Mouse (Mus musculus): ENCODE measurements at regions not wholly inside any gene's neighbourhood (a gene's known extent, or its start where the extent isn't known, plus 50 kb on each side); places are given as distances from the start of the nearest gene placed in this dataset.

DNA sequence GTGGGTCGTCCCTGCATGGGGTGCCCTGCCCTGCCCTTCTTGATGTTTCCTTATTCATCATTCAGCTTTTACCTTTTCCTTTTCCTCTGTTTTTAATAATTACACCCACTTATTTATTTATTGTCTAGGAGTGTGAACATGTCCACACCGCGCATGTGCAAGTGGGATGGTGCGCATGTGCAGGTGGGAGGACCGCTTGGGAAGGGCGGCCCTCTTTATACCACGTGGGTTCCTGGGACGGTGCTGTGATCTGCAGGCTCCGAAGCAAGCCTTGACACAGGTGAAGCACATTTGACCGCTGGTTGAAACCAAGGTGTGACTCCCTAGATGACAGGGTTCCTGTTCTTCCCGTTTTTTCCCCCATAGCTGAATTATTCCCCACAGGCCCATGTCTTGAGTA is 60.0 kb downstream of the Syf2 start:
- DNase-seq, result no peak

DNA sequence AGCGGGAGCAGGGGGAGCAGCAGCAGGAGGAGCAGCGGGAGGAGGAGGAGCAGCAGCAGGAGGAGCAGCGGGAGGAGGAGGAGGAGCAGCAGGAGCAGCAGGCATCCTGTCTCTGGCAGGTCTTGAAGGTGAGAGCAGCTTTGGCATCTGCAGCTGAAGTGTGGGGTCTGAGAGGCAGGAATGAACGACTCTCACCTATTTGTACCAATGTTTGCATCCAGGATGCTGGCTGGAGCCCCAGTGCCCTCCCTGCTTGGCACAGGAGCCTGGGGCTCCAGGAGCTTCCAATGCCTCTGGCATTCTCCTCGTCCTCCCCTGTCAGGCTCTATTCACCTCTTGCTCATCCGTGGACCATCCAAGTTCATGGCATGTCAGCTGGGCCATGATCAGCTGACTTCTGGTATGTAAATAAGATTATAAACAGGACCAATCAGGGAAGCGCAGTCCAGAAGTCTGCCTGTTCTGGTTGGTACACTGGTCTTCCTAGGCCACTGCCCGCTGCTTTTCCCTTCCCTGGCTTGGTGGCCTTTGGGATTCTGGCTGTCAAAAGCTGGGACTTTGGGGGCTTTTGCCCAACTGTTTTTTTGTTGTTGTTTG is 62.9 kb downstream of the Syf2 start:
- DNase-seq, result no peak

DNA sequence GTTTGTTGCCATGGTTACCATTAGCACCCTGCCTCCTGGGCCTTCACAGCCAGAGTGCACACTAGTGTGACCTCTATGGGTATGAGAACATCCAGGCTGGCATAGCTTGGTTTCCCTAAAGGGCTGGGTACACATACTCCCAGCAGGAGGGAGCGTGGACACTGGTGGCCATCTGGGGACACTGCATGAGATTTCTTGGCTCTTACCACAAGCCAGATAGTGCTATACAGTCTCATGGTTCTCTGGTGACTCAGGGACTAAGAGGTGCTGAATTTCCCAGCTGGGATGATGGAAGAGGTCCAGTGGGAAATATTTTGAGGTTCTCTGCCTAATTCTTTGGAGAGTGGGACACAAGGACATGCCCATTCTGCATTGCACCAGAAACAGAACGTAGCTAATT is 63.5 kb downstream of the Syf2 start:
- DNase-seq, result peak; percentile 26 to 45

DNA sequence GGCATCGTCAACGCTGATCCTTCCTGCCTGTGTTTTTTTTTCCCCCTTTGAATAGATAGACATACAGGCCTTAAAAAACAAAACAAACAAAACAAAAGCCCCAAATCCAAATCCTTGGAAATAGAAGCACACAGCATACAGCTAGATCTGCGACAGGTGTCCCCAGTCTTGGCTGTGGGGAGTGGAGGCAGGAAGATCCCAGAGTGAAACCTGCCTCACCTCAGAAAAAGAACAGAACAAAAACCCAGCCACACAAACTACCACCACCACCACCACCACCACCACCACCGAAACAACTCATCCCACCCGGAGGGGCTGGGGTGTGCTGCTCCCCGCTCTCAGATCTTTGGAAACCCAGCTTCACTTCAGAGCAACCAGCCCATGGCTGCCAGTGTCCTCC is 64.0 kb downstream of the Syf2 start:
- DNase-seq, result no peak

DNA sequence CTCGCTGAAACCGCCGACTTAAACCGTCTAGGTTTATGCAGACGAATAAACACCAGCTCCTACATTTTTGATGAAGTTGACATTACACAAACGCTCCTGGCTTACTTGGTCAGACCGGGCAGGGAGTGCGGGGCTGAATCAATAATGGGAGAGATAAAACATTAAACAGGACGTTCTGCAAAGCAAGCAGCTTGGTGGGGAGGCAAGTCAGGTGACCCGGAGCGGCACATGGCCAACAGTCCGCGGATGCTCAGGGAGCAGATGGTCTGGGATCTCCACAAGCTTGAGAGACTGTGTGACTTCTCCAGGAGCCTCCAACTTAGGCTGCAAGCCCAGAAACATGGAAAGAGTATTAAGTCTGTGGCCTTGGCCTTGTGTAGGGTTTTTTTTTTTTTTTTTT is 64.4 kb downstream of the Syf2 start:
- DNase-seq, result peak; percentile 42 to 45

DNA sequence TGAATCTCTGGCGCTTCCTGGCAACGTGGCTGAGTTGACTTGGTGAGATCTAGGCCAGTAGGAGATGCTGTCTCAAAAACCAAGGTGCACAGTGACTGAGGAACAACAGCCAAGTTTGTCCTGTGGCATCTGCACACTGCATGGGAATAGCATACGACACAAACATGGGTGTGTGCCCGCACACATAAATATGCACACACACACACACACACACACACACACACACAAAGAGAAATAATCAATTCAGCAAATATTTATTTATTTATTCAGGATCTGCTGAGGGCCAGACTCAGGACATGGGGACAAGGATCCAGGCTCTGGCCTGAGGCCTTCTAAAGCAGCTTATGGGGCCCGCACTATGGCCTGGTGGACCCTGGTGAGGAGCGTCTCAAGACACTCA is 65.4 kb downstream of the Syf2 start:
- no peak for DNase-seq

DNA sequence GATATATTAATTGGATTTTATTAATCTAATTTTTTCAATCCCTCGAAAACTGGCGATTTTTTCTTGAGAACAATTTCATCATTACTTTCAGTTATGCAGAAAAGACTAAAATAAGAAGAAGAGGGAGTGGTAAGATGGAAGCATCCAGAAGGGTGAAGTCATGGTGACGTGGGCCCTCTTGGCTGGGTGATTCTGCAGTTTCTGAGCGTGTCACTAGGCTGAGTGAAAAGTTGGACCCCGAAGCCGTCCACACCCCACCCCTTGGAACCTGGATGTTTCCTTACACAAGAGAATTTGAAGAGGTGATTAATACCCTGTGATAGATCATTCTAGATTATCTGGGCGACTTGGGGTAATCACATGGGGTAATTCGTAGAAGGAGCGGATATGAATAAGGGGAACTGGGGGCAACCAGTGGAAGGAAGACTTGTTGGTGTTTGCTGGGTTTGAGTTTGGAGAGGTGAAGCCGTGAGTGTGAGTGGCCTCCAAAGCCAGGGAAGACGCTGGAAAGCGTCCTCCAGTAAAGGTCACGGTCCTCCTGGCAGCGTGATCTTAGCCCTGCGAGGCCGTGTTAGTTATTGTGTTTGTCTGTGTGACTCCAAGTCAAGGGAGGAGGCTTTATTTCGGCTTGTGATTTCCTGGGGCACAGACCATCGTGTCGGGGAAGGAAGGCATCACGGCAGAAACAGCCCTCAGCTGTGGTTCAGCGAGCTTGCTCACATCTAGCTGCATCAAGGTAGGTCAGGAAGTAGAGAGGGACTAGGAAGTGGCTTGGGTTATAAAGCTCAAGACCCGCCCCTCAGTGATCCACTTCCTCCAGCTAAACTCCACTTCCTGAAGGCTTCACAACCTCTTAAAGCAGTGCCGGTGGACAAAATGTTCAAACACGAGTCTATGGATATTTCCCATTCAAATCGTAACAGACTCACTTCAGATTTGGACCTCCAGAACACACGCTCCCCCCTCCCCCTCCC is 67.0 kb downstream of the Syf2 start:
- peak in 1 of 2 experiments; percentile 8 for DNase-seq

DNA sequence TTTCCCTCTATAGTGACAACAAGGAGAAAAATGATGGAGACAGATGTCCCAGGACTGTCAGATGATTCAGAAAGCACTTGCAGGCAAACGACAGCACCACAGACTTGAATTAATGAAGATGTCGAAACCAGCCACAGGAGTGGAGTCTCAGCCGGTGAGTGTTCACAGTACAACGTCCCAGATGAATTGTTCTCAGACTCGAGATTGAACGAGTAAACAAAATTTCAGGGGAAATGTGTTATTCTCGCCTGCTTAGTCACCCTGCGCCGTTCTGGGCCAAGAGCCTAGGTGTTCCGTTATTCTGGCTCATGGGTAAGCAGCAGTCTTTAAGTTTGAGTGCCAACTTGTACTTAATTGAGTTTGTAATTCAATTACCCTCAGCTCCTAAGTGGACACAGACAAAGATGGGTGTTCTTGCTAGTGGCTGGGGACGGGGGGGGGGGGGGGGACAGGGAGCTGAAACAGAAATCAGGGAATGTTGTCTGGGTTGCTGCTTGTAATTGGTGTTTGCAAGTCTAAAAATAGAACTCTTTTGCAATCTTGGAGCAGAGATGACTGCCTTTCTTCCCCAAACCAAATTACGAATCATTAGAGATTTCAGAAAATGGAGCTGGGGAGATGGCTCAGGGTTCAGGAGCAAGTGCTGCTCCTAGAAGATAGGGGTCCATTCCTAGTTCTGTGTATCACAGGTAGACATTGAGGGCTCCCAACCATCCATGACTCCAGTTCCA is 68.4 kb downstream of the Syf2 start:
- peak; percentile 49 for DNase-seq

DNA sequence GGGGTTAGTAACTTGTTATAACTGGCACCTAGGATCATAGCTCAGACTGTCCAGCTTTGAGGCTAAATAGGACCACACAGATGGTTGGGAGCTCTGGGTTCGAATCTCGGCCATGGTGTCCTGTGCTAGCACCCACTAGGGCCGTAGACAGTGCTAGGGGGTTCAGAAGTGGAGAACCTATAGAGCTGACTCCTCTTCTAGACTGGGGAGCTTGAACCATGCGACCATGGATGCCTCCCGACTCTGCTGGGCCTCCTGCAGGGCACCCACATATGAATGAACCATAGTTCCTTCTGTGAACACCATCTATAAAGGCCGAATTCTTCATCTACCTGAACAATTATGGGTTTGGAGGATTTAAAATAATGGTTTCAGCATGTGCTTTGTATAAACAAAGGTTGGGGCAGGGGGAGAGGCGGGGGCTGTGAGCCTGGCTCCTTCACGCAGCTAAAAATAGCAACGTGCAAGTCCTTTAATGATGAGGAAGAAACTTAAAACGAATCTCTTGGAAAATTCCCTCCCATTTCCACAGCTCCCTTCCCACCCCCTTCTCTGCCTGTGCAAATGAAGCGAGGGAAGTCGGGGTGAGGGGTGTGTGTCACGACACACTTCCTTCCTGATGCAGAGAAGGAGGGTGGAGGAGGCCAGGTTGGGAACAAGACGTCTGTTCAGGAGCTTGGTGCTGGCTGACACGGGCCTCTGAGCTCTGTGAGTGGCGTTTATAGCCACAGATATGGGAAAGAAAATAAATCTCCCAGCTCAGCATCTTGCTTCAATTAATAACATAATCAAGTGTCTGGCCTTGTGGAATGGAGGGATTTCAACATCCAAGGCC is 71.6 kb downstream of the Syf2 start:
- DNase-seq, result peak in 1 of 2 experiments; percentile 38

DNA sequence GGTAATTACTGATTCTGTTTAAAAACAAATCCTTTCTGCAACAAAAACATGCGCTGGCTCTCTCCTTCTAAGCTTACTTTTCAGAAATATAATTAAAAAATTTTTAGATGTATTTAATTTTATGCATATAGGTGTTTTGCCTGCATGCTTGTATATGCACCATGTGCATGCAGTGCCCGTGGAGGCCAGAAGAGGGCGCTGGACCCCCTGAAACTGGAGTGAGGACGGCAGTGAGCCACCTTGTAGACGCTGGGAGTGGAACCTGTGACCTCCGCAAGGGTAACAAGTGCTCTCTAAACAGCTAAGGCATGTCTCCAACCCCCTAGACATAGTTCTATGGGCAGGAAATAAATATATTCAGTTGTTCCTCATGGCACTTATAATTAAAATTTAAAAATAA is 80.7 kb downstream of the Syf2 start:
- no peak for DNase-seq

DNA sequence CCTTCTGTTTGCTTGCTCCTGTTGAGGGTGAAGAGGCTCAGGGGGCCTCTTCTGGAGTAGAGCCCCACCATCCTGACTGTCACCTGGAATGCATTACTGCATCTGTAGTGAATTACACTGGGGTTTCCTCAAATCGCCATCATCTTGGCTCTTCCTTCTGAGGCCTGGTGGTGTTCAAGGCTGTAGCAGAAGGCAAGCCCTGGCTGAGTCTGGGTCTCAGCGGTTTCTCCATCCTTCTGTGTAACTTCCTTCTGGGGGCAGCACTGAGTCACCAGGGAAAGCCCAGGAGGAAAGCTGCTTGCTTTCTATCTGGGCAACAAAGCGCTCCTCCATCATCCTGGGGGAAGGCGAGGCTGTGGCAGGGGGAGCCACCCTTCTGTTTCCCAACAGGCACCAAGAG is 82.2 kb downstream of the Syf2 start:
- no peak for DNase-seq

DNA sequence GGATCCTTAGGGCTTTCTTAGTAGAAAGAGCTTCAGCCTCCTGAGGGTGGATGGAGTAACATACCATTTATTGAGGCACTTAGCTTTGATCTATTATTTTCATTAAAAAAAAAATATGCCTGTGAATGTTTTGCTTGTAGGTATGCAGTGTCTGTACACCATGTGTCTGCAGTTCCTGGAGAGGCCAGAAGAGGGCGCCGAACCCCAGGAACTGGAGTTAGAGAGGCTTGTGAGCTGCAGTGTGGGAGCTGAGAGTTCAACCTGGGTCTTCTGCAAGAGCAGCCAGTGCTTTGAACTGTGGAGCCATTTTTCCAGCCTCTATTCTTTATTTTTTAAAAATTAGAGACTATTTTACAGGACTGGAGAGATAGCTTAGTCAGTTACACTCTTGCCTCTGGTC is 83.2 kb downstream of the Syf2 start:
- no peak for DNase-seq

DNA sequence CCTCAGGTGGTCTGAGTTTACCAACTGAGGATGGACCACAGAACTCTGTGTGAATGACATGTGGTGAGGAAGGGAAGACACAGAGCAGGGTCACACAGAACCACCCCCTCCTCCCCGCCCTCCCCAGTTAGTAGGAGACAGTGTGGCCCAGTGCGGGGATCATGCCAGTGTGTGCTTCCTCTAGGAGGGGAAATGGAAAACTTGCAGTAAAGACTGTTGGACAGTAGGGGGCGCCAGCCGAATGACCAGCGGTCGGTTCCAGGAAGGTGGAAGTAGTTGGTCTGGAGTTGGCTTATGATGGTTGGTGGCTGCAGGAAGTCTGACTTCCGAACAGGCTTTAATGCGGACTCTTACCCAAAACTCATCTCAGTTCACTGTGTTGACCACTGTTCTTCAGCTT is 87.3 kb downstream of the Syf2 start:
- DNase-seq, result peak; percentile 58 to 77

DNA sequence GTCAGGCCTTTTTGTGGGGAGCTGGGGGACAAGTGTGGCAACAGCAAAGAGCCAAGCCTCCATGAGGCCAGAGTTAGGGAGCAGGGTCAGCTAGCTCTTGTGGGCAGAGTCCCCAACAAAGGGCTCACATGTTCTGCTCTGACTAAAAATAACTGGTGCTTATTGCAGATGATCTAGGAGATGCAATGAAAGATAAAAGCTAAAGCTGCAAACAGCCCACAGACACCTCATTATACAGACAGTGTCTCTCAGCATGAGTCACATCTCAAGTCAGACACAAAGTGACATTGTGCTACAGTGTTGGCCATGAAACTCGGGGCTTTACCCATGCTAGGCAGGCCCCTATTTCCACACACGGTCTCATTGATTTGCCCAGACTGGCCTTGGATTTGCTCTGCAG is 88.4 kb downstream of the Syf2 start:
- DNase-seq, result no peak

DNA sequence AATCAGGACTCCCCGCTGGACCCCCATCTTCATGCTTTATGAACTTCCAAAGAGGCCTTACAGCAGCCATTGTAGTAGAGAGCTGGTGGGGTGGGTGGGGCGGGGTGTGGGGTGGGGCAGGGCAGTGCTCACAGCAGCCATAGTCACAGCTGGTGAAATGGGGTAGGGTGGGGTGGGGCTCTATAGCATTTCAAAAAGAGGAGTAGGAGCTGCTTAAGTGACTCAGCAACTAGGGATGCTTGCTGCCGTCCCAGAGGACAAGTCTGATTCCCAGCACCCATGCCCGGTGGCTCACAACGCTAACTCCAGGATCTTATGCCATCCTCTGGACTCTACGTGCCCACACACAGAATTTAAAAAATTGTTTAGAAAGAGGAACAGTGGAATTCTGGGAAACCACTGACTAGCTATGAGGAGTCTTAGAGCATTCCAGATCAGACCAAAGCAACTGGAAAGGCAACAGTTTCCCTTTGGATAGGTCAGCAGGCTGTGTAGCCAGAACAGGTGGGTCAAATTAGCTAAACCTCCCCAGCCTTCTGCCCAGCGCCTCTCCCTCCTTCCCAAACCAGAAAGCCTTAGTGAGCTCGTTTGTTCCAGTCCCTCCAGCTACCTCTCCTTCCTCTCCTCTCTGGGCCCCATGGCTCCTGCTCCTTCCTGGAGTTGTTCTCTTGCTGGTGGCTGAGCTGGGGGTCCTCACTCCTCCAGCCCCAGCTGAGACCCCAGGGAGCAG is 89.7 kb downstream of the Syf2 start:
- no peak for DNase-seq

DNA sequence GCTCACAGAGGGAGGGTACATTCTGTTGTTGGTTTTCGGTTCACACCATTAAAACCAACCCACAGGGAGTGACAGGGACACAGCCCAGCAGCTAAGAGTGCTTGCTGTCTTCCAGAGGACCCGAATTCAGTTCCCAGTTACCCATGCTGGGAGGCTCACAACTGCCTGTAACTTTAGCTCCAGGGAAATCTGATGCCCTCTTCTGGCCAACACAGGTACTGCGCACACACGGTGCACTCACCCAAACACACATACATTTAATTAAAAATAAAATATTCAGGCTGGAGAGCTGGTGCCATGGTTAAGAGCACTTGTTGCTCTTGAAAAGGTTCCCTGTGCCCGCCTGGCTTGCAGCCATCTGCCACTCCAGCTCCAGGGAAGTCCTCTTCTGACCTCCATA is 92.5 kb downstream of the Syf2 start:
- no peak for DNase-seq

DNA sequence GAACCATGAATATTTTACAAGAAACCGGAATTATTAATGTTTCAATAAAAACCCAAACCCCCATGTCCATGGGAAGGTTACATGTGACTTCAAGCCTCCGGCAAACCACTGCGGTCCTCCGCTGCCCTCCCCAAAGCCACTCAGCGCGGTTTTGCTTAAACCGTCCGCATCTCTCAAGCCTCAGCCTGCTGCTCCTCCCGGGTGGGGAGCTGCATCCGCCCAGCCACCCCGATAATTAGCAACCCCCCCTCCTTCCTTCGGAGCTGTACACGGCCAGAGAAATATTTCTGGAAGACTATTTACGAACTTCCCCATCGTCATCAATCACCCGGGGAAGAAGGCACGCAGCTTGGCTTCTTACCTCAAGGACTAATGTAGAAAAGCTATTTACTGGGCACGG is 94.7 kb upstream of the Runx3 start:
- DNase-seq, result no peak

DNA sequence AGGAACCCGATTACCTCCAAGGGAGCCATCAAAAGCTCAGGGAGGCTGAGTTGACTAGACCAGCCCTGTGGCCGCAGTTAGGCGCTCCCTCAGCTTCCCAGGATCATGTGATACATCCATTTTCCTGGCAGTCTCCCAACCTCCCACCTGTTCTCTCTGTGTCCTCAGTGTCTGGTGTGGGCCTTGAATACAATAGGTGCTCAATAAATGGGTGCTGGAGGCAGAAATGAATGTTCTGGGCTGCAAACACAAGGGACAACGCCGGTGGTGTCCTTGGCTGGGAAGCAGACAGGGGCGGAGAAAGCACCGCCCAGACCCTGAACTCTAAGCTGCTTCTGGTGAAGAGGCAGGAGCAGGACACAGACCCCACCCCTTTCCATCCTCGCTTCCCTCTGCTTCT is 93.3 kb upstream of the Runx3 start:
- no peak for DNase-seq

DNA sequence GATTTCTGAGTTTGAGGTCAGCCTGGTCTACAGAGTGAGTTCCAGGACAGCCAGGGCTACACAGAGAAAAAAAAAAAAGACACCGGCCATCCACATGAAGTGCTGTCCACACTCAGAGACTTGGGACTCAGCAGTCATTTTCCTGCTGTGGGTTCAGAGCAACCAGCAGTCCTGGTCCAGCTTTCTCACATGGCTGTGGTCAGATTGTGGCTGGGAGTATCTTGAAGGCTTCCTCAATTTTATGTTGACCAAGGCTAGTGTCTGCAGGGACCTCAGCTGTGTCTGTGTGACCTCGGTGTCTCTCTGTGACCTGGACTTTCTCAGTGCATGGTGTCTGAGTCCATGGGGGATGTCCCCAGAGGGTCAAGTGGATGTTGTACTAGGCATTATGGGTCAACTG is 90.7 kb upstream of the Runx3 start:
- DNase-seq, result no peak

DNA sequence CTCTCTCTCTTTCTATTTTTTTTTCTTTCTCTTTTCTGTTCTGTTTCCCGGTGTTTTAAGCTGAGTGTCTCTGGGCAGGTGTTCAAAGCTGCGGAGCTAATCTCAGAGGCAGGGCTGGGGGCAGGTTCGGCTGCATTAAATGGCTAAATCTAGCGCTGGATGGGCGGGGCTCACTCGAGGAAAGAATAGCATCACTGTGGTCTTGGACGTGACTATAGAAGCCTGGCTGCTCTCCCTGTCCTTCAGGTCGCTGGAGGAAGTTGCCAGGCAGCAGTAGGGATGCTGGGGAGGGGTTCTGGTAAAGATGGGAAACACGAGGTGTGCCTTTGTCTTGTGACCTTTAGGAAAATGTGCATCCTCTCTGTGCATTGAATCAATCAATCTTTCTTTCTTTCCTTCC is 88.0 kb upstream of the Runx3 start:
- DNase-seq, result peak; percentile 63 to 71

DNA sequence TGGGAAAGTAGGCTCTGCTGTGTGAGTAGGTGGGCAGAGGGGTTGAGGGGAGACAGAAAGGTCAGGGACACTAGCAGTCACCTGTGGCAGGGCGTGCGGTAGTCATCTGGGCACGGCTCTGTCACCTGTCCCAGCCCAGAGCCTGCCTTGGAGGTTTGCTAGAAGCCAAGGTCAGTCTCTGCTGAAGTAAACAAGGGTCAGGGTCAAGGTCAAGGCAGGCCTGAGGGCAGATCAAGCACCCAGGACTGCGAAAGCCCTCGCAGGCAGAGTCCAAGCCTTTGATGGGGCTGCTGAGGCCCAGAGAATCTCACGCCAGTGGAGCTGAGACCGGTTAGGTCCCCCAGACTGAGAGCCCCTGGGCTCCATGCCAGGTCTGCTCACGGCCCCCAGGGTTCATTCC is 87.2 kb upstream of the Runx3 start:
- DNase-seq, result no peak

DNA sequence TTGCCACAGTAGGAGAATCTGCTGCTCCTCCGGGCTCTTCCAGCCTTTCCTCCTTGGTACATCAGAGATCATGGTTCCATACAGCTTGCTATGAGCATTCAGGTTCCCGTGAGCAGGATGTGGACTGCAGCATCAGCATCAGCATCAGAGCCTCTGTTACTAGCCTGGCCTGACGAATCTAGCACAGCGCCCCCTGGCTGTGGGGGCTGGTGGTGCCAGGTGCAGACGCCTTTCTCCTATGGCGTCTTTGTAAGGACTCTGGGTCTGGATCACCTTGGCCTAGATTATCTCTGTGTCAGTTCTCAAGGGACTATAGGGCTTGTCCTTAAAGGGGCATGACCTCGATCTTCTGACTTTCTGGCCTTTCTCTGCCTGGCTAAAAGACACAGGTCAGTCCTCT is 86.0 kb upstream of the Runx3 start:
- DNase-seq, result peak; percentile 9 to 56

All from heart, adult 18-20 months (tissue).